Mouse (Mus musculus): ENCODE results near the gene 4922502D21Rik.
"Not testable (repeated sequence)": the region's sequence is repeated elsewhere in the genome, so short reads cannot be mapped to it uniquely, and the experiment has no call there.

The 4922502D21Rik gene

GRCm38 (mm10) chr6:129331610-129332009 lies at the start of gene 4922502D21Rik:
TSS of gene 4922502D21Rik (minus strand) at chr6:129331796.
- no peak for DNase-seq (ENCODE audit: low read depth, low spot score)

GRCm38 (mm10) chr6:129380454-129380853 lies 48.9 kb upstream of the 4922502D21Rik start:
- DNase-seq (ENCODE audit: low read depth, low spot score): no peak

DNA sequence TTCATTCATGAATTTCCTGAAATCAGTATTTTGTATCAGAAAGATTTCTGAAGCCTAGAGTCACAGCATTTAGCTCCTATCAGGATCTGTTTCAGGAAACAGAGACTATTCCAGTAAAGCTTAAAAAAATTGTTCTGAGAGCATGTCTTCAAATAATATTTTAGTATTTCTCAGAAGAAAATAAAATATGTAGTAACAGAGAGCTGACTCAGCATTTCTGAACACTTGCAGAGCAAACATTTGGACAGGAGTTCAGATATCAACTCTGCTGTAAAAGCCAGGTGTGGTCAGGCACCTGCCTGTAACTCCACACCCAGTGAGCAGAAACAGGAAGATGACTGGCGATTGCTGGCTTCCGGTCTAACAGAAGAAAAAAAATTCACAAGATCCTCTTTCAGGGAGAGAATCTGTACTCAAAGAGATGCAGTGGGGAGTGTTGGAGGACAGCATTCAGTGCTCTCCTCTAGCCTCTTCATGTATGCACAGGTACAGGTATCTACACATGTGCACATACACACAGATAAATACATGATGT lies 43.4 kb upstream of the 4922502D21Rik start:
- DNase-seq (ENCODE audit: low read depth, low spot score): no peak

DNA sequence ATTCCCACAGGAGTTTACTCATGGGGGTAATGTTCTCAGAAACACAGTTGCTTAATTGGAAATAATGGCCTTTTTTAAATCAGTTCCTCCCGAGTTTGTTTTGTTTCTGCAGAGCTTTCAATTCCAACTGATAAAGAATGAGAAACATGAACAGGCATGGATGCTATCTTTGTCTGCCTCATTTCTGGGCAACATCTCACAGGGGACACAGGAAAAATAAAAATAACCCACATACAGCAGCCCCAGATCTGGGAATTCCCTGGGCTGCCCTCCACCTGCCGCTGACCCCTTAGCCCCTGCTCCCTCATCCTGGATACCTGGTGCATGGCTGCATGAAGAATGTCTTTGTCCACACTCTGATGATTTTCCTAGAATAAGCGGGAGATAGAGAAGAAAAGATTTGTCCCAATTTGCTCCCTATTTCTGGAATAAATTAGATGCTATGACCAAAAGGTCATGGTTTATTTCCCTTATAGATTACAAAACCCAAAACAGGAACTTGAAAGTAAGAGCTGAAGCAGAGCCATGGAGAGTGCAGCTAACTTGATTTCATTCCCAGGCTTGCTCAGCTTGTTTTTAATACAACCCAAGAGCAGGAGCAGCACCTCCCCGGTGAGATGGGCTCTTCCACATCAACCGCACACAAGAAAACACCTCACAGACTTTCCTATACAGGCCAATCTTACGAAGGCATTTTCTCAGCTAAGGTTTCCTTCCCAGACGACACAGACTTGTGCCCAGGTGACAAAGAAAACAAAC lies 38.0 kb upstream of the 4922502D21Rik start:
- DNase-seq (ENCODE audit: low read depth, low spot score): no peak

DNA sequence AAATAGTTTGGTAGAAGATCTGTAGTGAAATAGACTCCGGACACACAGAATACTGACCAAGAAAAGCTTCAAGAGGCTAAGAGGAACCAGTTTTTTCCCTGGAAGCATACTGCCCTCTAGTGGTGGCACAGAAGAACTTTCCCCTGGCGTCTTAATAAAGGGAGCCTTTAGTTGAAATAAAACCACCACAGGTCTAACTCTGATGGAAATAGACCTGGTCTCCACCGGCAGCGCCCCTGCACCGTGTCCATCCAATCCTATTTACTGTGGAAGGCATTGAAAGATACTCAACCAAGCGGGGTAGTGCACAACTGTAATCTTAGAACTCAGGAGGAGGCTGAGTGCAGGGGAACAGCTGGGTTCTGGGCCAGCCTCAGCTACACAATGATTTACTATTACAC lies 34.4 kb upstream of the 4922502D21Rik start:
- DNase-seq (ENCODE audit: low read depth, low spot score): peak; percentile 77

DNA sequence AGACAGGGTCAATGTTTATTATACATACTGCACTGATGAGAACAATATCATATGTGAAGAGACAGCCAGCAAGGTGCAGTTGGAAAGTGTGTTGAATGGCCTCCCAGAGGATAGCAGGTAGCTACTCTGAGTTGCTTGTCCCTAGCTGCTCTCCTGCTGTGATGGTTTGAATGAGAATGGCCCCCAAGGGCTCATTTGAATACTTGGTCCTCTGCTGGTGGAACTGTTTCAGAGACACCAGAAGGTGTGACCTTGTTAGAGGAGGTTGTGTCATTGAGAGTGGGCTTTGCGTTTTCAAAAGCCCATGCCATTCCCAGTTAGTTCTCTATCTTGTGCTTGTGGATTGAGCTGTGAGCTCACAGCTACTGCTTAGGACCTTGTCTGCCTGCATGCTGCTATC lies 32.3 kb upstream of the 4922502D21Rik start:
- peak; percentile 94 for DNase-seq (ENCODE audit: low read depth, low spot score)

DNA sequence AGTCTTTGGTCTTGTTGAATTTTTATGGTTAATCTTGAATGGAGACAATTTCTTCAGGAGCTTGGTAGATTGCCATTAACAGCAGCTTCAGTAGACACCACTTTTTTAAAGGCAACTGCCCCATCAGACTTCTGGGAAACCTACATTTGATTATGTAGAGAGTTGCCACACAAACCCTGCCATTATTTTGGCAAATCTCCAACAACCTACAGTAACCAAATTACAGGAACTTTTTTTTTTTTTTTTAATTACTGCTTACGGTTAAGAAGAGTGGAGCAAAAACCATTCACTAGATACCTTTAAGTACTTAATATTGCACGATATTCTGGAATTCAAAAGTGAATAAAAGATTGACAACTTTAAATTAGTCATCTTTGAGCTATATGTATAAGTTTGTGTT lies 27.9 kb upstream of the 4922502D21Rik start:
- no peak for DNase-seq (ENCODE audit: low read depth, low spot score)

GRCm38 (mm10) chr6:129356430-129356829 lies 24.8 kb upstream of the 4922502D21Rik start:
- DNase-seq (ENCODE audit: low read depth, low spot score): no peak

- DNase-seq (ENCODE audit: low read depth, low spot score): no peak
Observed at GRCm38 (mm10) chr6:129355774-129356173, 24.2 kb upstream of the 4922502D21Rik start.

GRCm38 (mm10) chr6:129351091-129351490 lies 19.5 kb upstream of the 4922502D21Rik start:
- no peak for DNase-seq (ENCODE audit: low read depth, low spot score)

DNA sequence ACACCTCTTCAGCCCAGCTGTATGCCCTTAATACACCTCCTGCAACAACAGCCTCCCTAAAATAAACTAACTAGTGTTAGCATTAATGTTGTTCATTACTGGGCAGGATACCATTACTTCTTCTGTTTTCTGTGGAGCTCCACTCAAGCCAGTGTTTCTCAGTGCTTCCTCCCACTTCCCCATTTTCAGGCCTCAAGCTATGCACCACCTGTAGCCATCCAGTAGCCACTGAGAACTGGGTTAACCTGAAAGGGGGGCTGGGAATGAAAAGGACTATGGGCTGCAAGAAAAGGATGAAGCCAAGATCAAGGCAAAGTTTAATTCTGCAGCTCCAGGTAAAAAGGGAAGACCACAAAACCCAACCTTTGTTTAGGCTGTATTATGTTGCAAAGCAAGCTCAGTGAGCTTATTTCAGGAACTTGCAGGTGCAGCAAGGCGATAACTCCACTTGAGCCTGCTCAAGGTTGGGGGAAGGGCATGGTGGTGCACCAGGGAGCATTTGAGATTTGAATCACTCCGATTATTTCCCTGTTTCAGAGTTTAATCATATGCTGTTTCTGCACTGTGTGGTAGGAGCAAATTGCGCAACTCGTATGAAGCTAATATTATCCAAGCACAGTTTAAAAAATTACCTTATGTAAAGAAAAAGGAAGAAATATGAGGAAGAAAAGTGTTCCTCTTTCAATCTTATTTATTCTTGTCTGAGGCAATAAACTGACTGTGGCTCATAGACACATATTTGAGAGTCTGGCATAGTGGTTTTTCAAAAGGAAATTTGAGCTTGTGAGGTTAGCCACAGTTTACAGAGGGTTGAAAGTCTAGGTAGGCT lies 18.1 kb upstream of the 4922502D21Rik start:
- DNase-seq (ENCODE audit: low read depth, low spot score): peak; percentile 72

DNA sequence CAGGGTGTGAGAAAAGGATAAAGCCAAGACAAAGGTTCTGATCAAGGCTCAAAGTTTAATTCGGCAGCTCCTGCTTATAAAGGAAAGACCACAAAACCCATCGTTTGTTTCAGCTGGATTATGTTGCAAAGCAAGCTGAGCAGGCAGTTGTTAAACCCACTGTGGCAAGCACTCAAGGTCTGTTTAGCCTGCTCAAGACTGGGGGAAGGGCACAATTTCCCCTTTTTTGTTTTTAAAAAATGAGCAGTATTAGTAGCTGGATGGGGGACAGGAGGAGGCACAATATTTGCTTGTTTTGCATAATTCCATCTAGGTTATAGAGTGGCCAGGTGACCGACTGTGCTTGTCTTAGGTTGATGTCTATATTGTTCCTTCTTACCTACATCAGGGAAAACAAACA lies 12.8 kb upstream of the 4922502D21Rik start:
- DNase-seq (ENCODE audit: low read depth, low spot score): no peak

DNA sequence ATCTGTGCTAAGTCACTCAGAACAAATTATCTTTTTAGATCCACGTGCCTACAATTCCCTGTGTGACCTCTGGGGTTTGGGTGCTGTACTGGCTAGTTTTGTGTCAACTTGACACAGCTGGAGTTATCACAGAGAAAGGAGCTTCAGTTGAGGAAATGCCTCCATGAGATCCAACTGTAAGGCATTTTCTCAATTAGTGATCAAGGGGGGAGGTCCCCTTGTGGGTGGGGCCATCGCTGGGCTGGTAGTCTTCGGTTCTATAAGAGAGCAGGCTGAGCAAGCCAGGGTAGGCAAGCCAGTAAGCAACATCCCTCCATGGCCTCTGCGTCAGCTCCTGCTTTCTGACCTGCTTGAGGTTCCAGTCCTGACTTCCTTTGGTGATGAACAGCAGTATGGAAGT lies 10.8 kb upstream of the 4922502D21Rik start, which contains the start of gene Clec12a:
Gene Clec12a, plus strand, starts transcription at position 301 of the 400 bp plus-strand sequence.
- not testable (repeated sequence) for DNase-seq (ENCODE audit: low read depth, low spot score)

GRCm38 (mm10) chr6:129337751-129338150 lies 6.2 kb upstream of the 4922502D21Rik start:
- DNase-seq (ENCODE audit: low read depth, low spot score): no peak

- DNase-seq (ENCODE audit: low read depth, low spot score): peak; percentile 87
Observed at GRCm38 (mm10) chr6:129333674-129334078, 2.1 kb upstream of the 4922502D21Rik start.

GRCm38 (mm10) chr6:129326568-129327150 lies 4.9 kb downstream of the 4922502D21Rik start:
- no peak for DNase-seq (ENCODE audit: low read depth, low spot score)

GRCm38 (mm10) chr6:129326016-129326415 lies 5.6 kb downstream of the 4922502D21Rik start:
- DNase-seq (ENCODE audit: low read depth, low spot score): no peak

- no peak for DNase-seq (ENCODE audit: low read depth, low spot score)
Observed at GRCm38 (mm10) chr6:129319331-129319730, 12.3 kb downstream of the 4922502D21Rik start.

DNA sequence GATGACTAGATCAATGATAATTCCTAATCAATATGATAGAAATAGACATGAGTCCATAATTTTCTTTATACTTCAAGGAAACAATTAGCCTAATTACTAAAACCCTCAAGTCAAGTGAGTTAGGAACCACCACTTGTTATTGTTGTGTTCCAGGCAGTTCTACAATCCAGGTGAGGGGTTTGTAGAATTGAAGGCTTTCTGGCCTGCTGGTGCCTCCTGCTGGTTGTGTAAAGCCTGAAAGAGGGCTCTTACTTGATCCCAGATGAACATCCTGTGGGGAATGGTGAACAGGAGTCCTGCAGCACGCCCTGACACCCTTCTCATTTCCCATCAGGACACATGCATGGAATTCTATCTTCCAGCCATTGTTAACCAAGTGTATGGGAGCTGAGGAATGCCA lies 13.2 kb downstream of the 4922502D21Rik start:
- no peak for DNase-seq (ENCODE audit: low read depth, low spot score)

DNA sequence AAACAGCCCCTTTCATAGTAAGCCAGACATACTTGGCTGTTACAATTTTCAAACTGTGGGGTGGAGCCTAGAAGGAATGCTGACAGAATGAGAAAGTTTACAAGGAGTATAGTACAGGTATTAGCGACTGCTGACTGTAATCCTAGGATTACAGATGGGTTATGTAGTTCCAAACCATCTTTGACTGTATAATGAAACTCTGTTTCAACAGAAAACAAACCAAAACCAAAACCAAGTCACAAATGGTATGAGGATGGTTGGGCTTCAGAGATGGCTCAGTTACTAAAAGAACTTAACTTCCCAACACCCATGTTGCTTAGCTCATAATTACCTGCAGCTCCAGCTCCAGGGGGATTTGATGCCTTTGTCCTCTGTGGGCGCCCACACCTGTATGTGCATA lies 15.1 kb downstream of the 4922502D21Rik start:
- DNase-seq (ENCODE audit: low read depth, low spot score): no peak

GRCm38 (mm10) chr6:129315698-129316097 lies 15.9 kb downstream of the 4922502D21Rik start:
- DNase-seq (ENCODE audit: low read depth, low spot score): no peak

GRCm38 (mm10) chr6:129314655-129315168 lies 16.9 kb downstream of the 4922502D21Rik start:
- DNase-seq (ENCODE audit: low read depth, low spot score): no peak

Data from ES-CJ7 (cell line).